Comparison of ENCODE assay signal across 8 mouse cellular contexts in the genomic region with DNA sequence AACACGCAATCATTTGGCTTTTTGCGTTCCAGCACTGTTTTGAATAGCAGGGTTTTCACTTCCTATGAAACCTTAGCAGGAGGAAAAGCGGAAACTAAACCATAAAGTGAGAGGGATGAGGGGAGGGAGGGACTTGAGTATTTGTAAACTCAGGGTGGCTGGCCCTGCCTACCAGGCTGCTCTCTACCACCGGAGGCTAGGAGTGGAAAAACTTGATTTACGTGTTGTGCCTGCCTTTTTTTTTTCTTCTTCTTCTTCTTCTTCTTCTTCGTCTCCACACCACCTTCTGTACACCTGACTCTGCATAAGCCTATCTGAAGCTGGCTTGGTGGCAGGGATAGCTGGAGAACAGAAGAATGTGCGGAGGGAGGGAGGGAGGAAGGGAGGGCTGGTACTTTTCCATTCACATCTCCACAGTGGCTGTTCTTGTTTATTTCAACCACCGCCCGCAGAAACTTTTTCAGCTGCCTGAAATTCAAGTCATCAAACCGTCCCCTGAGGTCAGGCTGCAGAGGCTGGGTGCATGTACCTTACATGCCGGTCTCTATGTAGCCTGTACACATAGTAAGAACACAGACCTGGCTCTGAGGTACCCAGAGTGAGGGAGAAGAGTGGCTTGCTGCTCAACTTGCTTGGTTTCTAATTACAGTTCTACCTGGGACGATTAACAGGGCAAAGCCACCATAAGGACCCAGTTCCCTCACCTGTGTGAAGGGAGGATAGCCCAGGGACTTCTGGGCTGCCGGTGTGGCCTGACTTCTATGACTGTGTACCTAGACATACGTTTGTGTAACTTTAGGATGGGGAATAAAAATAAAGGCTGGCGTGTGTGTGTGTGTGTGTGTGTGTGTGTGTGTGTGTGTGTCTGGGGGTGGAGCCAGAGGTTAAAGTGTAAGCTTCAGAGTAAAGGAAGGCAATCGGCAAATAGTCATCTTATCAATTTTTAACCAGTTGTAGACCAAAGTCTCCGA. TPM values are rescaled to one million over a fixed set of nuclear protein-coding genes. Genes with fewer than 3 reads are reported as not detected.
DNase-seq lines count a peak whose midpoint lies in the region; ATAC-seq and TF ChIP-seq lines count a peak whose summit lies in the region.

No protein-coding gene starts in this region.

- H3K9me3 ChIP-seq in heart, postnatal 0 days (replicated peaks; ENCODE audit: control insufficient read depth, low read length), result no peaks in the 10 kb centered on the region
- H3K9me3 ChIP-seq in liver, embryonic 13.5 days (replicated peaks), result no peaks in the 10 kb centered on the region
- no peaks in the 10 kb centered on the region for H3K9me3 ChIP-seq in stomach, embryonic 15.5 days
- H3K9me3 ChIP-seq in forebrain, postnatal 0 days (ENCODE audit: low read length), result no peaks in the 10 kb centered on the region

- DNase-seq in heart, adult 8-10 months (ENCODE audit: low spot score), result peak; percentile 34
- no peak for DNase-seq in heart, postnatal 14 days
- peak; percentile 68 for DNase-seq in heart, postnatal 0 days (ENCODE audit: low spot score)
- no peak for DNase-seq in liver, embryonic 13.5 days
- DNase-seq in forebrain, postnatal 0 days, result no peak
- no peak for DNase-seq in layer of hippocampus, postnatal 10 days (ENCODE audit: low spot score in 2 of 2)
- no peak for DNase-seq in ovary, adult 18-20 months (ENCODE audit: low spot score)

- no peak overlapping the region for H3K4me3 ChIP-seq in heart, postnatal 0 days (ENCODE audit: low read depth, low read length)
- H3K4me3 ChIP-seq in liver, embryonic 13.5 days (replicated peaks), result no peak overlapping the region
- H3K4me3 ChIP-seq in stomach, embryonic 15.5 days (replicated peaks), result no peak overlapping the region
- no peak overlapping the region for H3K4me3 ChIP-seq in forebrain, postnatal 0 days (ENCODE audit: low read depth, low read length)

- peak overlapping the region; percentile 17; the same call in 1 of the 2 replicates for H3K4me2 ChIP-seq in heart, postnatal 0 days (ENCODE audit: low read depth, low read length)
- peak overlapping the region; percentile 30 for H3K4me2 ChIP-seq in liver, embryonic 13.5 days
- peak overlapping the region; percentile 47 for H3K4me2 ChIP-seq in stomach, embryonic 15.5 days
- H3K4me2 ChIP-seq in forebrain, postnatal 0 days (ENCODE audit: low read depth), result no peak overlapping the region

- WGBS in heart, postnatal 0 days, result 46% methylated on average over 17 of the region's 17 CpGs
- WGBS in liver, embryonic 13.5 days (ENCODE audit: insufficient replicate concordance), result 23% methylated on average over 17 of the region's 17 CpGs
- 26% methylated on average over 17 of the region's 17 CpGs for WGBS in stomach, embryonic 15.5 days
- 67% methylated on average over 17 of the region's 17 CpGs for WGBS in forebrain, postnatal 0 days

- H3K27me3 ChIP-seq in heart, postnatal 0 days (ENCODE audit: control insufficient read depth, insufficient read depth, low read length), result no peaks in the 10 kb centered on the region
- H3K27me3 ChIP-seq in liver, embryonic 13.5 days, result peaks cover 47% of the 10 kb centered on the region
- H3K27me3 ChIP-seq in stomach, embryonic 15.5 days (replicated peaks), result no peaks in the 10 kb centered on the region
- H3K27me3 ChIP-seq in forebrain, postnatal 0 days (ENCODE audit: insufficient read depth, low read length), result no peaks in the 10 kb centered on the region

- intact Hi-C loops in heart, postnatal 14 days (cut with DNase I), result loop anchor here (5.0 kb wide), 2 partner anchors 189 to 354 kb away; no protein-coding TSS in a partner anchor

- ATAC-seq in heart, postnatal 0 days (ENCODE audit: insufficient read depth, low read depth), result no peak
- ATAC-seq in liver, embryonic 13.5 days (ENCODE audit: low read depth), result peak; percentile 55
- peak; percentile 45; the same call in 1 of the 2 replicates for ATAC-seq in stomach, embryonic 15.5 days (ENCODE audit: insufficient read depth, low FRiP score, low read depth)
- ATAC-seq in forebrain, postnatal 0 days, result no peak

- H3K27ac ChIP-seq in heart, postnatal 0 days (ENCODE audit: low read depth), result peak overlapping the region; percentile 65
- H3K27ac ChIP-seq in liver, embryonic 13.5 days, result peak overlapping the region; percentile 69
- peak overlapping the region; percentile 81 for H3K27ac ChIP-seq in stomach, embryonic 15.5 days
- H3K27ac ChIP-seq in forebrain, postnatal 0 days (ENCODE audit: low read depth, low read length), result no peak overlapping the region

- peaks cover 11% of the 10 kb centered on the region for H3K4me1 ChIP-seq in heart, postnatal 0 days (ENCODE audit: control insufficient read depth, insufficient read depth)
- H3K4me1 ChIP-seq in liver, embryonic 13.5 days (replicated peaks), result peaks cover 21% of the 10 kb centered on the region
- H3K4me1 ChIP-seq in stomach, embryonic 15.5 days, result peaks cover 5% of the 10 kb centered on the region; the same call in 1 of the 2 replicates
- 0 out of 2 replicates have a peak, but pooled peaks cover 3% of the 10 kb centered on the region for H3K4me1 ChIP-seq in forebrain, postnatal 0 days (ENCODE audit: insufficient read depth)

- no peak overlapping the region for H3K9ac ChIP-seq in heart, postnatal 0 days (replicated peaks; ENCODE audit: low read depth, low read length)
- no peak overlapping the region for H3K9ac ChIP-seq in liver, embryonic 13.5 days
- no peak overlapping the region for H3K9ac ChIP-seq in stomach, embryonic 15.5 days
- no peak overlapping the region for H3K9ac ChIP-seq in forebrain, postnatal 0 days

- no peak for TF ChIP-seq EP300 in heart, postnatal 0 days (IDR thresholded peaks at IDR 0.05; ENCODE audit: low read depth)

- TF ChIP-seq CTCF in heart, postnatal 0 days (IDR thresholded peaks at IDR 0.05; ENCODE audit: low read depth), result no peak
- no peak for TF ChIP-seq CTCF in forebrain, postnatal 0 days (IDR thresholded peaks at IDR 0.05; ENCODE audit: low read depth)

- H3K36me3 ChIP-seq in heart, postnatal 0 days (replicated peaks; ENCODE audit: control insufficient read depth, insufficient read depth, low read length), result no peaks in the 10 kb centered on the region
- no peaks in the 10 kb centered on the region for H3K36me3 ChIP-seq in liver, embryonic 13.5 days
- no peaks in the 10 kb centered on the region for H3K36me3 ChIP-seq in stomach, embryonic 15.5 days
- no peaks in the 10 kb centered on the region for H3K36me3 ChIP-seq in forebrain, postnatal 0 days (ENCODE audit: insufficient read depth)

RNA-seq across cellular contexts. Expression of a gene that starts 5.0 kb away (rescaled TPM):
- 10 to 100 TPM; 11.6 to 17.5 (median 14.8) TPM for total RNA-seq in heart, adult 8-10 months (2022)
- 10 to 100 TPM; 14.9 to 17.4 TPM for total RNA-seq in heart, postnatal 14 days (2021)
- total RNA-seq in heart, postnatal 0 days (2014; rRNA removed; ENCODE audit: low replicate concordance), result 0.23 and 2.8 TPM in 2 replicates
- 0.19 and 0.25 TPM in 2 replicates for polyA plus RNA-seq in heart, postnatal 0 days (2015; fragmentation: Nextera tagmentation; extraction: Ambion mirVana)
- polyA plus RNA-seq in liver, embryonic 13.5 days (2015; fragmentation: Nextera tagmentation; extraction: Ambion mirVana), result 0.21 and 0.24 TPM in 2 replicates
- polyA plus RNA-seq in stomach, embryonic 15.5 days (2015; fragmentation: Nextera tagmentation; extraction: Ambion mirVana), result 1.3 and 1.4 TPM in 2 replicates
- 7.5 and 9.2 TPM in 2 replicates for total RNA-seq in forebrain, postnatal 0 days (2014; rRNA removed)
- 0.69 and 0.92 TPM in 2 replicates for polyA plus RNA-seq in forebrain, postnatal 0 days (2015; fragmentation: Nextera tagmentation; extraction: Ambion mirVana)
- total RNA-seq in layer of hippocampus, postnatal 10 days (2021), result 10 to 100 TPM; 31.9 to 36.6 TPM

RNA-seq across cellular contexts. Expression of a gene that starts 5.4 kb away (rescaled TPM):
- not detected for total RNA-seq in heart, adult 8-10 months (2022)
- not detected for total RNA-seq in heart, postnatal 14 days (2021)
- total RNA-seq in heart, postnatal 0 days (2014; rRNA removed; ENCODE audit: low replicate concordance), result not detected in 2 replicates
- polyA plus RNA-seq in heart, postnatal 0 days (2015; fragmentation: Nextera tagmentation; extraction: Ambion mirVana), result not detected in 2 replicates
- not detected in 2 replicates for polyA plus RNA-seq in liver, embryonic 13.5 days (2015; fragmentation: Nextera tagmentation; extraction: Ambion mirVana)
- not detected in 2 replicates for polyA plus RNA-seq in stomach, embryonic 15.5 days (2015; fragmentation: Nextera tagmentation; extraction: Ambion mirVana)
- not detected in 2 replicates for total RNA-seq in forebrain, postnatal 0 days (2014; rRNA removed)
- polyA plus RNA-seq in forebrain, postnatal 0 days (2015; fragmentation: Nextera tagmentation; extraction: Ambion mirVana), result not detected in 2 replicates
- not detected for total RNA-seq in layer of hippocampus, postnatal 10 days (2021)

Comparison
In these comparisons a context has a peak if more than half of its experiments do, and no peak if none do; other contexts are left out.
1. DNase-seq: peak in heart, adult 8-10 months (single experiment) and heart, postnatal 0 days (single experiment); none in heart, postnatal 14 days (0 of 2), liver, embryonic 13.5 days (single experiment), forebrain, postnatal 0 days (single experiment), layer of hippocampus, postnatal 10 days (0 of 2) and ovary, adult 18-20 months (single experiment).
2. ATAC-seq: peak in liver, embryonic 13.5 days (single experiment) and stomach, embryonic 15.5 days (single experiment); none in heart, postnatal 0 days (single experiment) and forebrain, postnatal 0 days (single experiment).